Comparison of ENCODE assay signal across 10 mouse cellular contexts in genomic region chr14:25509450-25510129, GRCm38 (mm10). TPM values are rescaled to one million over a fixed set of nuclear protein-coding genes. Genes with fewer than 3 reads are reported as not detected.
DNase-seq lines count a peak whose midpoint lies in the region; ATAC-seq and TF ChIP-seq lines count a peak whose summit lies in the region.
"Had no signal": no experiment of that assay in that cellular context is flagged by ENCODE, and none has a peak within 500 bp of the region (broad histone marks: within the 10 kb centered on the region; RNA-seq: fewer than 3 reads in every experiment).

No protein-coding gene starts in this region.

- TF ChIP-seq EP300 in heart, postnatal 0 days (IDR thresholded peaks at IDR 0.05; ENCODE audit: low read depth) = no peak

- no peak for TF ChIP-seq CTCF in heart, postnatal 0 days (IDR thresholded peaks at IDR 0.05; ENCODE audit: low read depth)
- no peak for TF ChIP-seq CTCF in left cerebral cortex, adult 2 months (IDR thresholded peaks at IDR 0.05)

- DNase-seq in heart, adult 11 months = peak; percentile 96
- no peak for DNase-seq in heart, postnatal 25 days (ENCODE audit: low spot score)
- no peak for DNase-seq in midbrain, embryonic 10.5 days (ENCODE audit: low spot score)
- DNase-seq in heart, postnatal 0 days (ENCODE audit: low spot score) = no peak
- no peak for DNase-seq in urinary bladder, postnatal 10 days (ENCODE audit: low spot score)
- no peak for DNase-seq in left cerebral cortex, adult 2 months (ENCODE audit: extremely low spot score in 1 of 2, low spot score in 2 of 2)
- DNase-seq: kidney, postnatal 10 days; right cerebral cortex, adult 18-20 months had no signal

- H3K4me1 ChIP-seq in midbrain, embryonic 10.5 days = peaks cover 75% of the 10 kb centered on the region
- H3K4me1 ChIP-seq in midbrain, embryonic 16.5 days (ENCODE audit: control insufficient read depth, insufficient read depth, low read length) = peaks cover 34% of the 10 kb centered on the region
- peaks cover 79% of the 10 kb centered on the region for H3K4me1 ChIP-seq in heart, postnatal 0 days (ENCODE audit: control insufficient read depth, insufficient read depth)
- peaks cover 61% of the 10 kb centered on the region for H3K4me1 ChIP-seq in lung, embryonic 16.5 days (replicated peaks; ENCODE audit: control insufficient read depth, insufficient read depth, low read length)

- no peak for ATAC-seq in midbrain, embryonic 16.5 days
- no peak for ATAC-seq in heart, postnatal 0 days (ENCODE audit: insufficient read depth, low read depth)
- peak; percentile 57 for ATAC-seq in lung, embryonic 16.5 days (ENCODE audit: low read depth)

- intact Hi-C loops in heart, postnatal 25 days (cut with DNase I) = no loop called here
- intact Hi-C loops in left cerebral cortex, adult 2 months (cut with DNase I) = no loop called here

- H3K27me3 ChIP-seq in midbrain, embryonic 10.5 days (ENCODE audit: low read depth, poor library complexity, severe bottlenecking) = no peaks in the 10 kb centered on the region
- H3K27me3 ChIP-seq in midbrain, embryonic 16.5 days (ENCODE audit: control insufficient read depth, insufficient read depth, low read depth, low read length) = no peaks in the 10 kb centered on the region
- no peaks in the 10 kb centered on the region for H3K27me3 ChIP-seq in heart, postnatal 0 days (ENCODE audit: control insufficient read depth, insufficient read depth, low read length)
- H3K27me3 ChIP-seq in lung, embryonic 16.5 days (ENCODE audit: control insufficient read depth, insufficient read depth, low read depth, low read length) = no peaks in the 10 kb centered on the region

- WGBS in midbrain, embryonic 10.5 days = 93% methylated on average over 20 of the region's 20 CpGs
- 92% methylated on average over 20 of the region's 20 CpGs for WGBS in midbrain, embryonic 16.5 days
- 75% methylated on average over 20 of the region's 20 CpGs for WGBS in heart, postnatal 0 days
- 71% methylated on average over 20 of the region's 20 CpGs for WGBS in lung, embryonic 16.5 days

- H3K9me3 ChIP-seq in midbrain, embryonic 10.5 days (replicated peaks) = no peaks in the 10 kb centered on the region
- H3K9me3 ChIP-seq in midbrain, embryonic 16.5 days (replicated peaks; ENCODE audit: control insufficient read depth, low read length, poor library complexity, severe bottlenecking) = no peaks in the 10 kb centered on the region
- H3K9me3 ChIP-seq in heart, postnatal 0 days (replicated peaks; ENCODE audit: control insufficient read depth, low read length) = no peaks in the 10 kb centered on the region
- no peaks in the 10 kb centered on the region for H3K9me3 ChIP-seq in lung, embryonic 16.5 days (ENCODE audit: control insufficient read depth, low read length)

- H3K4me2 ChIP-seq in midbrain, embryonic 16.5 days (ENCODE audit: low read length) = no peak overlapping the region
- no peak overlapping the region for H3K4me2 ChIP-seq in heart, postnatal 0 days (ENCODE audit: low read depth, low read length)
- no peak overlapping the region for H3K4me2 ChIP-seq in lung, embryonic 16.5 days (ENCODE audit: low read depth, low read length)

- H3K4me3 ChIP-seq in midbrain, embryonic 10.5 days = no peak overlapping the region
- H3K4me3 ChIP-seq in midbrain, embryonic 16.5 days (ENCODE audit: low read depth, low read length) = no peak overlapping the region
- no peak overlapping the region for H3K4me3 ChIP-seq in heart, postnatal 0 days (ENCODE audit: low read depth, low read length)
- H3K4me3 ChIP-seq in lung, embryonic 16.5 days (ENCODE audit: low read length) = no peak overlapping the region
- H3K4me3 ChIP-seq in left cerebral cortex, adult 2 months = no peak overlapping the region

- no peak overlapping the region for H3K9ac ChIP-seq in midbrain, embryonic 16.5 days (ENCODE audit: low read depth, low read length)
- H3K9ac ChIP-seq in heart, postnatal 0 days (replicated peaks; ENCODE audit: low read depth, low read length) = 0 out of 2 replicates have a peak overlapping the region, but pooled peaks have one; percentile 22
- H3K9ac ChIP-seq in lung, embryonic 16.5 days (ENCODE audit: low read length) = no peak overlapping the region

- peaks cover 86% of the 10 kb centered on the region for H3K36me3 ChIP-seq in midbrain, embryonic 10.5 days
- no peaks in the 10 kb centered on the region for H3K36me3 ChIP-seq in midbrain, embryonic 16.5 days (ENCODE audit: control insufficient read depth, insufficient read depth, low read length)
- H3K36me3 ChIP-seq in heart, postnatal 0 days (replicated peaks; ENCODE audit: control insufficient read depth, insufficient read depth, low read length) = peaks cover 9% of the 10 kb centered on the region
- peaks cover 6% of the 10 kb centered on the region; the same call in 1 of the 2 replicates for H3K36me3 ChIP-seq in lung, embryonic 16.5 days (ENCODE audit: control insufficient read depth, insufficient read depth, low read length)

- peak overlapping the region; percentile 17; the same call in 1 of the 2 replicates for H3K27ac ChIP-seq in midbrain, embryonic 10.5 days (replicated peaks)
- H3K27ac ChIP-seq in midbrain, embryonic 16.5 days (ENCODE audit: low read length) = no peak overlapping the region
- H3K27ac ChIP-seq in heart, postnatal 0 days (ENCODE audit: low read depth) = peak overlapping the region; percentile 74
- peak overlapping the region; percentile 33 for H3K27ac ChIP-seq in lung, embryonic 16.5 days (ENCODE audit: low read length)
- H3K27ac ChIP-seq in left cerebral cortex, adult 2 months = no peak overlapping the region

RNA-seq across cellular contexts. Expression of gene Zmiz1, which starts 50.6 kb away (rescaled TPM):
- 10 to 100 TPM; 40.2 to 49.9 TPM for total RNA-seq in heart, postnatal 25 days (2021)
- polyA plus RNA-seq in midbrain, embryonic 10.5 days (2016; fragmentation: Nextera tagmentation; extraction: Ambion mirVana) = 42.2 and 55.8 TPM in 2 replicates
- 54.2 and 58.0 TPM in 2 replicates for polyA plus RNA-seq in midbrain, embryonic 16.5 days (2015; fragmentation: Nextera tagmentation; extraction: Ambion mirVana)
- total RNA-seq in heart, postnatal 0 days (2014; rRNA removed; ENCODE audit: low replicate concordance) = 41.0 and 47.8 TPM in 2 replicates
- 12.4 and 13.8 TPM in 2 replicates for polyA plus RNA-seq in heart, postnatal 0 days (2015; fragmentation: Nextera tagmentation; extraction: Ambion mirVana)
- 20.4 and 22.4 TPM in 2 replicates for polyA plus RNA-seq in lung, embryonic 16.5 days (2015; fragmentation: Nextera tagmentation; extraction: Ambion mirVana)
- total RNA-seq in left cerebral cortex, adult 2 months (2021) = 100 to 1,000 TPM; 106 to 107 TPM

Comparison
In these comparisons a context has a peak if more than half of its experiments do, and no peak if none do; other contexts are left out.
1. H3K27ac ChIP-seq: peak in midbrain, embryonic 10.5 days (single experiment), heart, postnatal 0 days (single experiment) and lung, embryonic 16.5 days (single experiment); none in midbrain, embryonic 16.5 days (single experiment) and left cerebral cortex, adult 2 months (single experiment).